Mouse (Mus musculus): ENCODE results near the gene Kctd18.

The Kctd18 gene

DNA sequence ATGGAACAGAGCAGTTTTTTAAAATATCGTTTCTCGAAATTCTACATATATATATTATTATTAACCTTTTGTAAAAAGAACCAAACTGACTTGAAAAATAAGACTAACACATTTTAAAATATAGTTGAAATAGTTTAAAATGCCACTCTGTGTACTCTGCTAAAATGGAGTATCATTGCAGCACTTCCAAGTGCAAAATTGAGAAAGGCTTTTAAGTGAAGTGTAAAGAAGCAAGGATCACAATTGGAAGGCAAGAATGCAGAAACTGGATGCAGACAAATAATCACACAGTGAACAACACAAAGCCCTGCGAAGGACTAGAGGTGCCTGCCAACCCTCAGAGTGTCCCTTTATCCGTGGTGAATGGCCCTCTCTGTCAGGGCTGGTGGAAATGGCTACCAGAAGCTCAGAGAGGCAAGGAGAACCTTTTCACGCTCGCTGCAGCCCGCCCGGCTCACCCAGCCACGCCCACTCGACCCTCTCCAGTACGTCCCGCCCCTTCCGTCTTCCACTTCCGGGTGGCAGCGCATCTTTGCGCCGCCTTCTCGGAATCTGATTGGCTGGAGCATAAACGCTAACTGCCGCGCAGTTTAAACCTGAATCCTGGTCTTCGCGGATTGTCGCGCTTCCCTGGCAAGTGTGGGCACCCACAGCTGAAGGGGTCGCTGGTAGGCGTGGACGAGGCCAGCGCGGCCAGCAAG, 23.2 kb downstream of the Kctd18 start, which contains the start of gene Sgo2a:
TSS of gene Sgo2a (plus strand) at position 540 of the 701 bp plus-strand sequence.
- peak; percentile 99 for ATAC-seq (ENCODE audit: insufficient number of reproducible peaks, low FRiP score, low TSS enrichment)

GRCm38 (mm10) chr1:57991277-57991676, 27.5 kb downstream of the Kctd18 start:
- no peak for ATAC-seq (ENCODE audit: insufficient number of reproducible peaks, low FRiP score, low TSS enrichment)

DNA sequence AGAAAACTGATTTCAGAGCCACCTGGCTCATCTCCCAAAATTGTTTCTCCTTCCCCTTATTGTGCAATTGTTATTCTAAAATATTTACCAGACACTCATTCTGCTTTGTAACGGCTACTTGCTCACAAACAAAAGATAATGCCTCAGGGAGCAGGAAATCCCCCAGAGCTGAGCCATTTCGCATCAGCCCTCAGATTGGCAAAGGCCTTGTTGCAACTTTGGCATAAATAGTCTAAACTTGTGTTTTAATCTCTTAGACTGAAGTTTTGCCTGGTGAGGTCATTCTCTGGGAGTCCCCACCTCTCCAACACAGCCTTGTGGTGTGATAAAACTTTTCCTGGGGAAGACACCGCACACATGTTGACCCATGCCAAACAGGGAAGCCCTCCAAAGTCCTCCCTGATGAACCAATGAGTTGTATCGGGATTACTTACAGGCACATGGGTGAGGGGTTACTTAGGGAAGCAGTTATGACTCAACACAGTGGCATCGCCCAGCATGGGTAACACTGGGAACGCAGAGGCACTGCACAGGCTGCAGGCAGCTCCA, 29.6 kb downstream of the Kctd18 start:
- ATAC-seq (ENCODE audit: insufficient number of reproducible peaks, low FRiP score, low TSS enrichment), result no peak

DNA sequence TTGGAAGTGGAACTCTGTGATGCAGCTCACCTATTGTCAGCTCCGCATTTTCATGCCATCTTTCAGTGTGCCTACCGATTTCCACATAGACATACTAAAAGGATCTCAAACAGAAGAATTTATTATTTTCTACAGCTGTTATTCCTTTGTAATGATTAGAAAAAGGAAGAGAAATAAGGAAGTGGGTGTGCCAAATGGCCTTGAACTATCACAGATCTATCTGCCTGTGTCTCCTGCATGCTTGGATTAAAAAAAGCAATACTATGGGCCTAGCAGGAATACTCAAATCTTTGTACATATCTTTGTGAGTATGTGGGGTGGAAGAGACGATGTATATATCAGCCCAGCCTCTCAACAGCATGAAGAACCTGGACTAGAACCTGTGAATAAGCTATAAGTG, 41.9 kb downstream of the Kctd18 start:
- no peak for ATAC-seq (ENCODE audit: insufficient number of reproducible peaks, low FRiP score, low TSS enrichment)

GRCm38 (mm10) chr1:57971588-57971987, 47.2 kb downstream of the Kctd18 start:
- no peak for ATAC-seq (ENCODE audit: insufficient number of reproducible peaks, low FRiP score, low TSS enrichment)

- ATAC-seq (ENCODE audit: insufficient number of reproducible peaks, low FRiP score, low TSS enrichment), result peak; percentile 97
These were observed 49.2 kb downstream of the Kctd18 start for GRCm38 (mm10) chr1:57969327-57970271.

DNA sequence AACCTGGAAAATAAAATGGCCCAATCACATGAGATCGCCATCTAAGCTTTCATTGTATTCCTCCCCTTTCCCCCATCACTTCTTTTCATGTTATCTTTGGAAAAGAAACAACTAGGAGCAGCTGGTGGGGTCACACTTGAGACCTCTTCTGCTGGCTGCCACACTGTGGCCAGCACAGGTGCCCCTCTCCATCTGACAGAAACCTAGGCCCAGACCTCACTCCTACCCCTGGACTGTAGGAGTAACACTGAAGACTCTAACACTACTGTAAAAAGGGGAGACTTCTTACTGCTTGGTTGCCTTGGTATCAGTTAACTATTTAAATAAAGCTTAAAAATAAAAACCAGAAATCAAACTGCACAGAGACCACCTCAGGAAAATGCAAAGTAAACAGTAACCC, 63.0 kb downstream of the Kctd18 start:
- no peak for ATAC-seq (ENCODE audit: insufficient number of reproducible peaks, low FRiP score, low TSS enrichment)

DNA sequence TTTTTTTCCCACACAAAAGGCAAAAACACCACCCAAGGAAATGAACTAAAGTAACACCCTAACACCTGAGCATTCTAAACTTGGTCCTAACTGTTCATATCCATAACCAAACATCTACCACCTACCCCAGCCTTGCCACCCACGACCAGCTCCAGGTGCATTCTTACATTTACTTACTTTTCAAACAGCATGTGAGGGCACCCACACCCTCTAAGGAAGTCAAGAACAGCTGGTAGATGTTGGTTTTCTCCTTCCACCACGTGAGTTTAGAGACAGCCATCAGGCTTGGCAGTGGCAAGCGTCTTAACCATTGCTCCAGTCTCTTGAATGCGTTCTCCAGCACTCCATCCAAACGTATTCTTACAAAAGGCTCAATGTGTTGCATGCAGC, 64.4 kb downstream of the Kctd18 start:
- no peak for ATAC-seq (ENCODE audit: insufficient number of reproducible peaks, low FRiP score, low TSS enrichment)

DNA sequence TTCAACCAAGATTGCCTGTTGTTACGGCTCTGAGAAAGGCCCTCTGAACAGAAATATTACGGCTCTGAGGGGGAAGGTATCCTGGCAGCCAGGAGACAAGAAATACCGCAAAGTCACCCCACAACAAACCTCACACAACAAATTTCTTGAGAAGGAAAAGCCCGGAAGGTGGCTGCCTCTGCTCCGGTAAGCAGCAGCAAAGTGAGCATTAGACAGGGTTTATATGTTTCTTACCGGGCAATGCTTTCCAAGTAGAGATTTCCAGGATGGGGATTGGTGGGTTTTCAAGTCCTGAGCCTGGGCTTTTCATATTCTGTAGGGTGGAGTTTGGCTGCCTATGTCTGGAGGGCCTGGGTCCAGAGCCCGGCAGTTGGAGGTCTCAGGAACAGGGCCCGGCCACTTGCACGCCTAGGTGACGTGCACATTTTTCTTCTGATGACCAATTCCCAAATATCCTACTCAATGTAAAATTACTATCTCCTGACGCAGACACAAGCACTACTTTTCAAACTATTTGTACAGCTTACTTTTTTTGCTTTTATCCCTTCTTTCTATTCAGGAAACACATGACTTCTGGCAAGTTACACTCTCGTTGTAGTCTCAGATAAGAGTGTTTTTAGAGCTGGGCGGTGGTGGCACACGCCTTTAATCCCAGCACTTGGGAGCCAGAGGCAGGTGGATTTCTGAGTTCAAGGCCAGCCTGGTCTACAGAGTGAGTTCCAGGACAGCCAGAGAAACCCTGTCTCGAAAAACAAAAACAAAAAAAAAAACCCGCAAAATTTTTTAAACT, 65.0 kb downstream of the Kctd18 start:
- no peak for ATAC-seq (ENCODE audit: insufficient number of reproducible peaks, low FRiP score, low TSS enrichment)

- no peak for ATAC-seq (ENCODE audit: insufficient number of reproducible peaks, low FRiP score, low TSS enrichment)
These were observed 66.2 kb downstream of the Kctd18 start for GRCm38 (mm10) chr1:57952509-57952908.

DNA sequence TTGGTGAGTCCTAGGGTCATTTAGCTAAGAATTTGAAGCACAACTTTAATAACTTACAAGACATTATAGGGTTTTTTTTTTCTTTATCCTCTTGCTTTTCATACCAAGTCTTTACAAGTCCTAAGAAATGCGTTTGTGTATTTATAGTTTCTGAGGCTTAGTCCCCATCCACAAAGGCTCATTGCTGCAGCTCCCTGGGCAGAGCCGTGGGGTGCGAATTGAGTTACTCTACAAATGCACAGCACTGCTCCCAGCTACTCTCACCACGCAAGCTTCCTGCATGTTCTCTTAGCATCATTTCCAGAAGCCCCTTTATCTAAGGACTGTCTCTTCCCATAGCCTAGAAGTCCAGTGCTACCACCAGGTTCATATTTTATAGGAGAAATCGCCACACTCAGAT, 69.0 kb downstream of the Kctd18 start:
- no peak for ATAC-seq (ENCODE audit: insufficient number of reproducible peaks, low FRiP score, low TSS enrichment)

DNA sequence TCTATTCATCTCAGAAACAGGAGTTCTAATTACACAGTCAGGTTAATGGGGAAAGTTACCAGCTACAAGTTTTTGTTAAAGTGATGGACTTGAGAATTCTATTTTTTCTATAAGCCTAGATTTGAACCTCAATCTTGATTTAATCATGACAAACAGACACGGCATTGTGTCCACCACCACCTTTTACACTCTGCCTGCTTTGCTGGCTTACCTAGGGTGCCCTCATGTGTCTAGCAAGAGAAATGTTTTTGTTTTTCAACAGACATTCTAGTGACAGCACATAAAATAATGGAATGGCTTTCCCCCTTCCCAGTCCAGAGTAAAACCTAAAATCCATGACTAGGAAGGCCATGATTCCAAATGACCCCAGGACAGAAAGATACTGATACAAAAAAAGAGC, 69.6 kb downstream of the Kctd18 start:
- ATAC-seq (ENCODE audit: insufficient number of reproducible peaks, low FRiP score, low TSS enrichment), result no peak

DNA sequence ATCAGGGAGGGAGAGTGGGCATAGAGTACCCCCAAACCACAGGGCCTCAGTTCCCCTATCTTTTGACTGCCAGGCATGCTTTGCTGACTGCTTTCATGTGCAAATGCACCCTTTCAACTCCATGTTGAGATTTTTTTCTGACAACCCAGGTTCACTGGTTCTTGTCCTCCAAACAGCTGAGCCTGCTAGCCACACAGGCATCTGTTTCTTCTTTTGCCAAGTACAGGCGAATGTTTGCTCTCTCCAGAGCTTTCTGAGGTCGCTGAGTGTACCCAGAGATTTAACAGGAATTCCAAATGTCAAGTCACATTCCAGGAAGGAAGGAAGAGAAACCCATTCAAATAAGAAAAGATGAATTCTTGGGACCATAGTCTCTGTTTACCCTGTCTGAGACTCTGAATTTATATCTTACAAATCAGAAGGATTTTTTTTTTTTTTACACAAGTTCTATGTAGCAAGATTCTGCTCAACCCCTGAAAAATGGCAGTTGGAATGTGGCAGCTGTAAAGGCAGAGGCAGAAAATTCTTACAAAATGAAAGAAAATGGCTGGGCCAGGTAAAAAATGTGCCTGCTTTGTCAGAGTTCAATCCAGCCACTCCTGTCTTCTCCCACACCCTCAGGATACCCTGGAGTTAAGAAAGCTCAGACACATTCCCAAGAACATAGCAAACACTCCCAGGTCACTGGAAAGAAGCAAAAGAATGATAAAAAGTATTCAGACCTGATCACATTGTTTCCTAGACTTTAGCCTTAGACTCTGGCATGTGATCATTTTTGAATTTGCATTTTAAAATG, 71.0 kb downstream of the Kctd18 start:
- ATAC-seq (ENCODE audit: insufficient number of reproducible peaks, low FRiP score, low TSS enrichment), result no peak

- no peak for ATAC-seq (ENCODE audit: insufficient number of reproducible peaks, low FRiP score, low TSS enrichment)
These were observed 76.5 kb downstream of the Kctd18 start for GRCm38 (mm10) chr1:57942215-57942614.

- no peak for ATAC-seq (ENCODE audit: insufficient number of reproducible peaks, low FRiP score, low TSS enrichment)
These were observed 77.0 kb downstream of the Kctd18 start for GRCm38 (mm10) chr1:57941734-57942133.

- no peak for ATAC-seq (ENCODE audit: insufficient number of reproducible peaks, low FRiP score, low TSS enrichment)
These were observed 77.7 kb downstream of the Kctd18 start for GRCm38 (mm10) chr1:57941095-57941494.

GRCm38 (mm10) chr1:57940691-57941090, 78.1 kb downstream of the Kctd18 start:
- ATAC-seq (ENCODE audit: insufficient number of reproducible peaks, low FRiP score, low TSS enrichment), result no peak

DNA sequence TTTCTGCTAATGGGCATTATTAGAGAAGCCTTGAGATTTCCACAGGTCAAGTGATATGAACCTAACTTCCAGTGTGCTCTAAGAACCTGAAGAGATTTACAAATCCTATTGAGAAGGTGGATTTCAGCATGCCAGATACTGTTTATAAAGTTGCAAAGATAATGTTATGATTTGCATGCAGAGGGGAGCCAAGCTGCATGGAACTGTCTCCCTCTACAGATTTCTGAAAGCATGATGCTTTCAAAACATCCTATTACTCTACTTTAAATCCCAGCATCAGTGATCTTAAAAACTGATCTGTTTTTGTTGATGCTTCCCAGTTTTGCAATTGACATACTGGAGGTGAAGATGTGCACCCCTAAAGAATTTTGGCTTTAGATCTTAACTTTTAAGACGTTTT, 84.5 kb downstream of the Kctd18 start:
- no peak for ATAC-seq (ENCODE audit: insufficient number of reproducible peaks, low FRiP score, low TSS enrichment)

DNA sequence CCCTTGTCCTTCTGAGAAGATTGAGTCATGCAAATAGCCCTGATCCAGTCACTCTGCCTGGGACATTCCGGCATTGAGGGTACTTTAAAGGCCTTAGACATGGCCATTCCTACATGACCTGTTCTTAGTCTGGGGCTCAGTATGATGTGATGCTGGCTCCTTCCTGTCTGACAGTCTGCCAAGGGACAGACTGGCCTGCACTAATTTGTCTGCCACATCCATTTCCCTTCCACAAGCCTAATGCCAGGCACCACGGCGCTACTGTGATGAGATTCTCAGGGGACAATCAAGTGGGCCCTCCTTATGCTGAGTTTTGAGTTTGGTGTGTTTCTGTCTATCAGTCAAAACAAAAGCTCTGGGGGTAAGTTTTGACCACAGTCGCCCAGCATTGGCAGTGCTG, 100.2 kb downstream of the Kctd18 start:
- ATAC-seq (ENCODE audit: insufficient number of reproducible peaks, low FRiP score, low TSS enrichment), result no peak

DNA sequence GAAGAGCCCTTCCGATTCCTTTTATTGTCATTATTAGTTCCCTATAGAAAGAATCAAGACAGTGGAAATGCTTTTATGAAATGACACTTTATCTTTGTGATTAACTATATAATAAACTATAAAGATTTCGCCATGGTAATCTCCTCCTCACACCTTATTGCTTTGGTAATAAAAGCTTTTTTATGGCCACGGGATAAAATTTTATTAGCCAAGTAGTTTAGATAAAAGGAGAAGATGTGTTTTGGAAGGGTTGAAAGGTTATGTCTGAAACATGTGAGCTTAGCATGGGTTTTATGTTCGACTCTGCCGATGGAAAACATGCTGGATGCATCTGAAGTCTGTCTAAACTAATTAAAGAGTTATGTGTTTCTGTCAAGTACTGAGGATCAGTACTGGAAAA, 101.4 kb downstream of the Kctd18 start:
- no peak for ATAC-seq (ENCODE audit: insufficient number of reproducible peaks, low FRiP score, low TSS enrichment)

Measured in cerebellum, adult (tissue).